Mouse (Mus musculus): ENCODE data around the gene Chrnb2.

Chrnb2 gene

DNA sequence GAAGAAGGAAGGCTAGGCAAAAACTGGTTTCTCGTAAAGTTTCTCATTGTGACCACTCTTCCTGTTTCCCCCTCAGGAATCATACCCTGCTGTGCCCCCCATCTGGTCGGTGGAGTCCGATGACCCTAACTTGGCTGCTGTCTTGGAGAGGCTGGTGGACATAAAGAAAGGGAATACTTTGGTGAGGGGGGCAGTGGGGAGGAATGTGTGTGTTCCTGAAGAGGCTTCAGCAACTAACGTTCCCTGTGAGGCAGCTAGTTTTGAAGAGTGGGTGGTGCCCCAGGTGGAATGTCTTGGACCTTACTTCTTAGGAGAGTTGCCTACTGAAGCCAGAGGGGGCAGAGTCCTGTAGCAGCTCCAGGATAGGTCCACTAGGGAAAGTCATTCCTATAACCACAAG is 11.6 kb upstream of the Chrnb2 start:
- no peak for DNase-seq (ENCODE audit: low read depth, low spot score)

DNA sequence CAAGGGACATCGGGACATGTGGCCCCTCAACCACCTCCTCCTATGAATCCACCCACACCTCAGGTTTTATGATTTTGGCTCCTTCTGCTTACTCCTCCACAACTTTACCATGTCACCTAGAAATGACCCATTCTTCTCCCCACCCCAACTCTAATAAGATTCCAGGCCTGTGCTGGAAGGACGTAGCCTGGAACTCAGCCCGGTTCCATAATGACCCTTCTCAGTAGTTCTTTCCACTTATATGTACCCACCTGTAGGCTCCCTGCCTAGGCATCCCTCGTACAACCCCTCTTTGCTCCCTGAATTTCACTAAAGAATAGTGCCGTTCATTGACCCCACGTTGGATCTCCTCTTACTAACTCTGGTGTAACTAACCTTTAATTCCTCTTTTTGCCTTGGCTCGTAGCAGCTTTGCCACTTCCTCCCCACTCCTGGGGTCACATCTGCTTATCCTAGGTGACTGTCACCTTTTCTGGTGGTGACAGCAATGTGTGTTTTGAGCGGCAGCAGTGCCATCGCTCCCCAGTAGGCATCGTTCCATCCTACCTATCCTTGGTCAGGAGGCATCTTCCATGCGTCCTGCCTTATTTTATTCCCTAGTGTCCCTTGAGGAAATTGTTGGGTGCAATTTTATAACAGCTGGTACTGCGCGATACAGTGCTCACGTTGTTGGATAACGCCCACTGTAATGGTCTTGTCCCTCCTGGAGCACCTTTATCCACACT is 10.0 kb upstream of the Chrnb2 start:
- no peak for DNase-seq (ENCODE audit: low read depth, low spot score)

DNA sequence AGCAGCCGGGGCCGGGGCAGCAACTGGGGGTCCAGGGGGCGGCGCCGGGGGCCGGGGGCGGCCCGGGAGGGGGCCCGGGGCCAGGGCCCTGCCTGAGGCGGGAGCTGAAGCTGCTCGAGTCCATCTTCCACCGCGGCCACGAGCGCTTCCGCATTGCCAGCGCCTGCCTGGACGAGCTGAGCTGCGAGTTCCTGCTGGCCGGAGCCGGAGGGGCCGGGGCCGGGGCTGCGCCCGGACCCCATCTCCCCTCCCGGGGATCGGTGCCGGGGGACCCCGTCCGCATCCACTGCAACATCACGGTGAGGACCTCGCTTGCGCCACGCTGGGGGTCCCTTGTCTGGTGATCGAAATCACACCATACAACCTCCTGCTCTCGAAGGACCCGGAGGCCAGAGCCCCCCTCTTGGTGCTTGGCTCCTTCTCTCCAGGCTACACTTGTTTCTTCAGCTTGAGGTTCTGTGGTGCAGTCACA is 9.3 kb upstream of the Chrnb2 start:
- DNase-seq (ENCODE audit: low read depth, low spot score) = no peak

DNA sequence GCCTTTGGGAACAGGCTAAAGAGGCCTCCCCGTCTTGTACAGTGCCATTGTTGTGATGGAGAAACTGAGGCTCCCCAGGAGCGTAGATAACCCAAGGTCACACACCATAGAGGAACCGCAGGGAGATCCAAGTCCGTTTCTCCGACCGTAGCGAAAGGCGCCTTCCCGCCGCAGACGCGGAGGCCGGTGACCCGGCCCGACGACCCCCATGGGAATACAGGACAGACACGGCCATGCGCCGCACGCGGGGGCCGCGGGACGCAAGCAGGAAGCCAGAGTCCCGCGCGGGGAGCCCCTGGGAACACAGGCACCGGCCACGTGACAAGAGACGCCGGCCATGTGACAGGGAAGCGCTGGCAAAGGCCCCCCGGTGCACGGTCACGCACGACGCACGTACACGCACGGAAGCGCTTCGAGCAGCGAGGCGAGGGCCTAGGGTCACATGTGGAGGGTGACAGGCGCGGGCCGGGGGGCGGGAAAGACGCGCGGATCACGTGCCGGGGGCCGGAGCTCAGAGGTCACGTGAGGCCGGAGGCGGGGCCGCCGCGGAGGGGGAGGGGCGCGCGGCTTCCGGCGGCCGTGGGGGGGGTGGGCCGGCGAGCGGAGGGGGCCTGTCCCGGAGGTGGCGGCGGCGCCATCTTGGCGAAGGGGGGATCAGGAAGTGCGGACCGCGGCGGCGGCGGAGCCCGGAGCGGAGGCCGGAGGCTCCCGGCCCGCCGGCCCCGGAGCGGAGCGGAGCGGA is 8.7 kb upstream of the Chrnb2 start, which contains the start of gene Ube2q1:
Gene Ube2q1 (plus strand): TSS at position 649 of the 742 bp plus-strand sequence.
- DNase-seq (ENCODE audit: low read depth, low spot score) = peak; percentile 77

DNA sequence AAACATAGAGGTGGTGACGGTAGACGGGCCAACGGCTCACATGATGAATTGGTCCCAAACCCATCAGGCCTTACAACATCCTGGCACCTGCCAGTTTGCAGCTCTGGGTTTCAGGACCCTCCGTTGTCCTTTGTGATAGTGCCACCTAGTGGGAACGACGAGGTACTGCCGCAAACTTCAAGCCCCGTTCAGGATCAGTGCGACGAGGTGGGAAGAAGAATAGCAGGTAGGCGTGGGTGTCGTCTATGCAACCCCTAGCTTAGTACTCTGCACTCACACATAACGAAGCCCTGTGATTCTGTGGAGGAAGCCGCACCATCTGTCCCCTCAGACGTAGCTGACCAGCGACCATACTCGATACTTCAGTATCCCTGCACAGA is 8.1 kb upstream of the Chrnb2 start:
- DNase-seq (ENCODE audit: low read depth, low spot score) = peak; percentile 85

DNA sequence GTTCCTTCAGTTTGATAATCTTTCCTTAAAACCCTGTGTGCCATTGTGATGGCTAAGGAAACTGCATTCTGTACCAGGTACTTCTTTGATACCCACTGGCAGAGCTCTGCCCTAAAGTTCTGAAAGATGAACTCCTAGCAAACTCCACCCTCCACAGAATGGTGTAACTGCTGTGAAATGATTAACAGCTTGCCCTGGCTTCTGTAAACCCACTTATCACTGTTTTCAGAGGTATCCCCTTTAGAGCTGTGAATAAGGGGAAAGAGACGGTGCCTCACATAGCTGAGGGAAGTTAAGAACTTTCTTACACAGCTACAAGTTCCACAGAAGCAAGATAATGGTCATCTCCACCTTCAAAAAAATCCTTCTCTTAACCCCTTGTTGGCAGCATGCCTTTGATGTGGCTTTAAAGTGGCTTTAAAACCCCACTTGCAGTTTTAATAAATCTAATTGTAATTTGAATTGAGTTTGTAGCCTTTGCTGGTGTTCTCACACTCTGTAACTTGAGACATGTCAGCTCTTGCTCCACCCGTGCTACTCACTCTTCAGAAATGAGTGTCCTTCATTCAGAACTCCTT is 6.1 kb upstream of the Chrnb2 start:
- no peak for DNase-seq (ENCODE audit: low read depth, low spot score)

DNA sequence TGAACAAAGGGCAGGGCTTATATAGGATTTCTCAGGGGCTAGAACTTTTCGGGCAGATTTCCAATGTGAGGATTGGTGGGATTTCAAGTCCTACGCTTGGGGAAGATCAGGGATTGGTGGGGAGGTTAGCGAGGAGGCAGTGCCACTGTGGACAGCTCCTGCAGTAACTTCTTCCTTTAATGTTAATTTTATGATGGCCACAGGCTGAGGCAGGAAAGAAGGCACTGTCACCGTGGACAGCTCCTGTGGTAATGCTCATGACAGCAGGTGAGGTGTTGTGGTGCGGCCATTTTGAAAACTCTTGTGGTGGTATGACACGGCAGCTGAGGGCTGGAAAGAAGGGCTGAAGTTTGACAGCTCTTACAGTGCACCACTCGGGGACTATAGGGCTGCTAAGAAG is 5.2 kb upstream of the Chrnb2 start:
- no peak for DNase-seq (ENCODE audit: low read depth, low spot score)

DNA sequence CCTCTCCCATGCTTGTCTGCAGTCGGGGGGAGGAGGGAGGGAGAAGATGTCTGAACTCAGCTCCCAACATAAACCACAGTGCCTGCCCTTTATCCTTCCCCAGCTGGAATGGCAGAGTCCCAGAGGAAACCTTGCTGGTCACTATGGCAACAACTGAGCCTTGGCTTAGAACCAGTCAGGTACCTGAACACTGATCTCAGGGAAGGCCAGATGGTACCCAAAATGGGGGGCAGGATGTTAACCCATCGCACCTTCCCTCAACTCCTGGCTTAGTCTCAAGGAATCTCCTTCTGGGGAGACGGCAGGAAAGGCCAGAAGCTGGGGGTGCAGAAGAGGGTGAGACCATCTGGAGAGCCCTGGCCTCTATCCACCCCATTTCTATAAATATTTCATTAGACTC is 4.6 kb downstream of the Chrnb2 start:
- DNase-seq (ENCODE audit: low read depth, low spot score) = no peak

DNA sequence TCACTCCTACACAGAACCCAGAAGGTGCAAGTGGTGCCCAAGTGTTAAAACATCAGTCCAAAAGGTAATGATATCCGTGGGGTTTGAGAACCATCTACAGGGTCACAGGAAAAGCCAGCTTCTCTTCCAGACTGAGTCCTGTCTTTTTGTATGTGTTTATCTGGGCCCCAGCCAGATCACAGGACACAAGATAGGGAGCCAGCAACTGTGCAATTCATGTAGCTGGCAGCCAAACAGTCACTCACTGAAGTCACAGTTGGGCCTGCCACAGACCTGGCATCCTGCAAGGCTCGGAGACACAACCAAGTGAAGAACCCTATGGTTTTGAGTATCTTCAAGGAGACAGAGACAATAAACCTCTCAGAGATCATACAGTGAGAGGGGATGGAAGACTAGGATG is 6.6 kb downstream of the Chrnb2 start:
- no peak for DNase-seq (ENCODE audit: low read depth, low spot score)

DNA sequence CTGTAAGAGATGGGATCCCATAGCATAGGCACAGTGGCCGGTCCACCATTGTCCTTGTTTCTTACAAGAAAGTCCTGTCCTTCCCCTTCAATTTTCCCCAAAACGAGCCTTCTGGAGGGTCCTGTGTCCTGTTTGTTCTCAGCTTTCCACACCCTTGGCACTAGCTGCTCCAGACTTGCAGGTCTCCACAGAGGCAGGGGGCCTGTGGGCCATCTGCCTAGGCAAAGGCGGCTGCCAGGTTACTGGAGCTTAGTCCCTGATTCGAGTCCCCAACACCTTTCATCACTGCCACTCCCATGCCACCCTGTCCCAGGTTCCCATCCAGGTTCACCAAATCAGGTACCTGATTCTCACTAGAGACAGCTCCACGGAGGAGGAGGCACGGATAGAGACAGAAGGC is 9.1 kb downstream of the Chrnb2 start:
- DNase-seq (ENCODE audit: low read depth, low spot score) = no peak

DNA sequence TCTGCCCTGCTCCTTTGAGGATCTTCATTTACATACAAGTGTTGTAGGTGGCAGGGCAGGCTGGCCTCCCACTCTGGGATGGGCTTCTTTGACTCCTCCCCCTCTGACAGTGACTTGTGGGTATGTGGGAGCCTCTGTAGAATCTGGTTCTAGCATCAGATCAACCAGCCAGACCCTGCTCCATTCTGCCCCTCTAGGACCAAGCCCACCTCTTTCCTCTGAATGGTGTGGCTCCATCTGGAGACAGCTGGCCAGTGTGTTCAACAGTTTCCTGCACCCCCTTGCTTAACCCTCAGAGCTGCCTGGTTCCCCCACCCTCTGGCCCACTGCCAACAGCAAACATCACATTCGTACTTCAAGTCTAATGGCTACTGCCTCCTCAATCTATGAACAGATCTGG is 12.1 kb downstream of the Chrnb2 start:
- no peak for DNase-seq (ENCODE audit: low read depth, low spot score)

DNA sequence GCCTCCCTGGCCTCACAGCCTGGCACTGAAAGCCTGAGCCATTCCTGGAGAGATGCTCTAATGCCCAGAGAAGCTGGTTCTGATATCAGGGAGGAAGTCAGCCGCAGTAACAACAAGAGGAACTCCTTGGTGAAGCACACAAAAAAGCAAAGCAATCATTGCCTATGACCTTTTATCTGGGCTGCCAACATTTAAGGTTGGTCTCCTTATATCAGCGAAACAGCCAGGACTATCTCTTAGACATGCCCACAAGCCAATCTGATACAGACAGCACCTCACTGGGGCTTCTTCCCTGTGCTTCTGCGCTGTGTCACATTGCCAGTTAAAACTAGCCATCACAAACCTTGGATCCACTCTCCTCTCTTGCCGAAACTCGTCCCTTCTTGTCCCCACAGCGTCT is 25.9 kb downstream of the Chrnb2 start:
- no peak for DNase-seq (ENCODE audit: low read depth, low spot score)

DNA sequence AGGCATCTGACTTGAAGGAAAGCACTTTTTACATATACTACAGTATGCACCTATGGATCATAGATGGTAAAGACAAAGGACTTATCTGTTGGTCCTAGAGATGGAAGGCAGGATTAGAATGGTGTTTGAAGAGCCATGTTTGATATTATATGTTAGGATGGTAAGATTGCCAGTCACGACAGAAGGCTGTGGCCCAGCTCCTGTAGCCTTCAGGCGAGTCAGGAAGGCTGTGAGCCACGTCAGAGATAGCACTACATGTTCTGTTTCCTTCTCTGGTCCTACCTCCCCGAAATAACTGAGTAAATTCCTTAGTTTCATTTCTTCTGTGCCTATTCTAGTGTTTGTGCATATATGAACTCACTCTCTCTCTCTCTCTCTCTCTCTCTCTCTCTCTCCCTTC is 32.3 kb downstream of the Chrnb2 start:
- no peak for DNase-seq (ENCODE audit: low read depth, low spot score)

DNA sequence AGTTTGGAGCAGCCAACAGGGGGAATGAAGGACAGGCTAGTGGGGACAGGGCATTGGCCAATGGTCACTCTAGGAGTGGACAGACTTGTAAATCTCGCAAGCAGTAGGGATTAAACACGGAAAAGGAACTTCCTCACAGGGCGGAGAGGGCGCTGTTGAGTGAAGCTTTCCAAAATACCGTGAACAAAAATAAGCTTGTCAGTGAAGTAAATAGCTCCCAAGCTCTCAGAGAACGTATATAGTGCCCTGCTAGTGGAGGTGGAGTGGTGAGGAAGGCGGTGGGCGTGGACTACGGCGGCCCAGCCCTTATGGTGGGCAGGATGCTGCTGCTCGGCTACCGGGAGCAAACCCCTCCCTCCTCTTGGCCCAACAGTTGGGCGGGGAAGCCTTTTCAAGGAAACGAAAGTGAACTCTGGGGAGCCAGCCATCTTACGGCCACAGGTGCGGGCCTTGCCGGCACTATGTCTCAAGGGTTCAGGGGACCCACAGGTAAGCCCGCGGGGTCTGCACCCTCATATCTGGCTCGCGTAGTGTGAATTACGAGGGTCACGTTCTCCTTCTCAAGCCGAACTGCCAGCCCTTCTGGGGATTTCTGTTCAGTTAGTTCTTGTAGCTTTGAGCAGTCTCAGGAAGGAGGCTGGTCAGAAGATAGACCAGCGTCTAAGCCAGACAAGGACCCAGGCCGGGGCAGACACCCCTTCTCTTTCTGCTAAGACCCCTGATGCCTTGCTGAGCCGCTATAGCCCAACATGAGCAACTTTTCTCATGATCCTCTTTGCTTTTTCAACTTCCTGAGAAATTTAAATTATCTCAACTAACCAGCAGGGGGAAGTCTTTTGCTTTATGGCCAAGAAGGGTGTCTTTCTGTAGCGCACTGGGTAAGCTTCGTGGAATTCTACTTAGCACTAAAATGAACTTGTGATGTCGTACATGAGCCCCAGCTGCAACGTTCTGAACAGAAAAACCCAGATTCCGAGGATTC is 33.8 kb downstream of the Chrnb2 start:
- peak; percentile 62 for DNase-seq (ENCODE audit: low read depth, low spot score)

DNA sequence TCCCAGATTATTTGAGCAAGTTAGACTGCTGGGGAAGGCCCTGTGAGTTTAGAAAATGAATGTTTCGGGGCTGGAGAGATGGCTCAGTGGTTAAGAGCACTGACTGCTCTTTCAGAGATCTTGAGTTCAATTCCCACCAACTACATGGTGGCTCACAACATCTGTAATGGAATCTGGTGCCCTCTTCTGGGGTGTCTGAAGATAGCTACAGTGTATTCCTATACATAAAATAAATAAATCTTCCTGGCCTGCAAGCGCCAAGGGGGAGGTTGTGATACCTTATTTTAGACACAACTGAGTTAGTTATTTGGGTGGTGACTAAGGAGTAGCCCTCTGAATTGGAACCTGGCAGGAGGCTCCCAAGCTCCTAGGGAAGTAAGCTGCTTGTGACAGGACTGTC is 35.6 kb downstream of the Chrnb2 start:
- no peak for DNase-seq (ENCODE audit: low read depth, low spot score)

DNA sequence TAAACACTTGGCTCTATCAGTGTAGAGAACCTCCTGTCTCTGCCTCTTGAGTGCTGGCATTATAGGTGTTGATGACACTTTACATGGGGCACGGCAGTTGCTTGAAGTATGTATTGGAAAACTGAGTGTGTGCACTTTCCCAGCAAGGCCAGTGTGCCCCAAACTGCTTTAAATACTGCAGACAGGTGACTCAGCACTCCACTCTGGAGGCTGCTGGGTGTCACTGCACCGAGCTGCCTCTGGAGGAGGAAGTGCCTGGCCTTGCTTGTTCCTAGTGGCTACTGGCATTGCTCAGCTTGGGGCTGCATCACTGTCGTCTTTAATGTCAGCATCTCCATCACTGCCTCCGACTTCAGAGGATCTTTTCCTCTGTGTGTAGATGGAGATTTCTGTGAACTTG is 37.4 kb downstream of the Chrnb2 start:
- peak; percentile 20 for DNase-seq (ENCODE audit: low read depth, low spot score)

DNA sequence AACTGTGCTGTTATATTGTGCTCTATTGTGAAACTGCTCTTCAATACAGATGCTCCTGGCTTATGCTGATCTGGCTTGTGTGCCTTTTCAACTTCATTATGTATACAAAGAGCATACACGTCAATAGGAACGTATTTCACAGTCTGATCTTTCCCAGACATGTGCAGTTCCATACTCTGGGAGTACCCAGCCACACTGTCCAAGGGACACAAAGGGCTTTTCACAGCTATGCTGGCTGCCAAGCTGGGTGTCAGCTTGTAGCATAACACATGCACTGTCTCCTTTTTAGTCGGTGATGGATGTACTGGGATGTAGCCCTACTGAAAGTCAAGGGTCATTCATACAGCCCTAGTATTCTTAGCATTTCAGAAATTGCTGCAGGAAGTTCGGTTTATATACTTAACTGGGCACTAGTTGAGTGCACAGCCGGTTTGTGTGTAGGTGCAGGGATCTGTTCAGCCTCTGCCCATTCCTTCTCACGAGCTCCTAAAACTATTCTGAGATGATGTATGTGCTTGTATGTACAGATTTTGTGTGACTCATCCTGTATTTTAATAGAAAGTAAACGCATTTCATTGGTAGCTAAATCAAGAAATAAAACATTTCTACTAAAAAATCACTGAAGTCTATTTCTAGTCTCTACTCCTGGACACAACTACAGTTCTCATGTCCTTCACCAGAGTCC is 40.9 kb downstream of the Chrnb2 start:
- no peak for DNase-seq (ENCODE audit: low read depth, low spot score)

DNA sequence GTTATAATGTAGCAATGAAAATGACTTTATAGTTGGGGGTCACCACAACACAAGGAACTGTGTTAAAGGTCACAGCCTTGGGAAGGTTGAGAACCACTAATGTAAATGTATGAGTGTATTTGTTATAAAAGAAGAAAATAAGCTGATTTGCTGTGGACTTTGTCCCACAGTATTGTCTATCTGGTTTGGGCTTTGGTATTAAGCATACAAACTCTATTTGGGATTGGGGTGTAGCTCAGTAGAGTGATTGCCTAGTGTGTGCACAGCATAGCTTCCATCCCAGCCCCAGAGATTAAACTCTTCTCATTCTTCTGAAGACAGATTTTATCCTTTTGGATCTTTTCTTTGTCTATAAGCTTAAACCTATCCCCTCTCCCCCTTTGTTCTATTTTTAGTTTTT is 42.4 kb downstream of the Chrnb2 start:
- DNase-seq (ENCODE audit: low read depth, low spot score) = no peak

DNA sequence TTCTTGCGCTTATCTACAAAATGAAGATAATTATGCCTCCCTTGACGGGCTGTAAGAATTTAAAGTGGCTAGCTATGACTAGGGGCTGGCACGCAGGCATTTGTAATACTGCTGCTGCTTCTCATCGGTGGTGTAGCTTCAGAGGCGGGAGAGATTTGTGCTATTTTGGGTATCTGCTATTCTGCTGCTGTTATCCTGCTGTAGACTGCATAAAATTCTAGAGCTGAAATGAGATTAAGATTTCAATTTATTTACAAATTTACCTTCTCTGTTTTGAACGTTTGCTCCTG is 48.5 kb downstream of the Chrnb2 start:
- DNase-seq (ENCODE audit: low read depth, low spot score) = no peak

DNA sequence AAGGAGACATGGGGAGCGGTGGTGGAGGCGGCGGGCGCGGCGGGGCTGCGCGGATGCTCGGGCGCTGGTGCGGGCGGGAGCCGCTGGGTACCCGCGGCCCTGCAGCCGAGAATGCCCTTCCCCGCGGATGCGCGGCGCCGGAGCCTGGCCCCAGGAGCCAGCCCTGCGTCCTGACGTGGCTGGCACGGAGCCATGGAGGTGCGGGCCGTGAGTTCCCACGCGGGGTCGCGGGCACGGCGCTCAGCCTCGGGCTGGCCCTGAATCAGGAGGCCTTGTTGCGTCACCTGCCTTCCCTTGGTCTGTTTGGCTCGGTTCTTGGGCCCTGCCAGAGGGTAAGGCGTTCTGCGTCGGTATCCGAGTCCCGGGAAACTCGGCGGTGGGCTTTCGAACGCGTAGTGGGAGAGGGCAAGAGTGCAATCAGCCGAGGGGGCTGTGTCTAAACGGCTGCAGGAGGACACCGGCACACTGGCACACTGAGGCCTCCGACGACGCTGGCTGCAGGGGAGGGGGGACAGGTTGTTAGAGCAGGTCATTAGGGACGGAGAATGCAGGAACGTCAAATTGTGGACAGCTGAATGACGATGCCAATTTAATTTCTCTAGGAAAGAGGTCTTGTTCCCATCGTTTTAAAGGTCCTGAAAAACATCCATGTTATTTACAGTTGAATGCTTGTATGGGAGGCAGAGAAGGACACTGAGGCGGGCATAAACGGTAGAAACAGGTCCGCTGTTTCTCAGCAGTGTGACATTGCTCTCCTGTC is 49.0 kb downstream of the Chrnb2 start:
- DNase-seq (ENCODE audit: low read depth, low spot score) = no peak
